Mouse (Mus musculus) erythroid progenitor cell, adult 5-6 weeks (primary cell): Measurements from ENCODE around the gene Slc24a2. TPM values are rescaled to one million over a fixed set of nuclear protein-coding genes. Genes with fewer than 3 reads are reported as not detected.

ENCODE experiments used
- ATAC-seq: replicated peaks from 2 replicates; pipeline ENCODE4 v1.8.0; 2016; ENCODE audit warnings: moderate number of reproducible peaks, mild to moderate bottlenecking, moderate TSS enrichment, inconsistent platforms; ENCODE audit not compliant: poor library complexity, low FRiP score, severe bottlenecking
- total RNA-seq, 2 experiments: library from RNA; stranded (forward) in 1 of 2; stranded (reverse) in 1 of 2; fragments of 150-400 nt in 1 of 2; fragments of 186-747, 209-891 nt in 1 of 2; gene quantifications; 2 replicates each; pipeline versions ENCODE4 v1.2.3 to v1.2.4; 2015 to 2017; ENCODE audit warnings: low replicate concordance in 2 of 2

The Slc24a2 gene
- total RNA-seq, 2 experiments from 2014 or later = not detected

GRCm38 (mm10) chr4:86989301-86989700 is 241.0 kb downstream of the Slc24a2 start:
- no peak for ATAC-seq

- no peak for ATAC-seq
These were observed 242.4 kb downstream of the Slc24a2 start for GRCm38 (mm10) chr4:86987846-86988245.

DNA sequence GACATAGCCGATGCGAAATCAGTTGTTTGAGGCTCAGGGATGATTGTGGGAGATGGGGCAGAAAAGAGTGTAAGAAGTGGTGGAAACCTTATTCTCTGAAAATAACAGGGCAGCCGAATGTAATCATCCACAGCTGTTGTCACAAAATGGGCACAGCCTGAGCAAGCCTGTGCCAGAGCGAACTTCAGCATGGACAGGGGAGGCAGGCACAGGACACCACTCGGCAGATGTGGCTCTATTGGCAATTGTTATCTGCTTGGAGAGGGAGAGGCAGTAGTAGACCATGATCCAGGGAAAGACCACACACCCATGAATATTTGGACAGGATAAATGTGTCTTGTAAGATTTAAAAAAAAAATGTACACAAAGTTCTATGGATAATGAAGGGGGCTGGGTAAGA is 253.0 kb downstream of the Slc24a2 start:
- ATAC-seq = no peak

GRCm38 (mm10) chr4:86957576-86958411 is 272.5 kb downstream of the Slc24a2 start:
- ATAC-seq = no peak

DNA sequence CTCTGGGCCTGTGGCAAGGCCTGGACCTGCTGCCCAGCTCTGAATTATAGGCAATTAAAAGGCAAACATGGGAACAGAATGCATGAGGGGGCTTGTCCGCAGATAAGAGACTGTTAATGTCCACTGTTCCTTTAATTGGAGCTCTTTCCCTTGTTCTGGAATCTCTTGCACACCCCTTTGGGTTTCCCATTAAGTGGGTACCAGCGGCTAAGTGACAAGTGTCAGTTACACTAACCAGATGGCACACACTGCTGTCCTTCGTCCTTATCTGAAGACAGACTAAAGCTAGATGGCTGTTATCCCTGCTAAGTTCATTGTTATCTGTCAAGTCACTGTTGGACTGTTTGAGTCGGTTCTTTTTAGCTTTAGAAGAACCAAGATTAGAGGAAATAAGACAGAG is 274.8 kb downstream of the Slc24a2 start:
- no peak for ATAC-seq

DNA sequence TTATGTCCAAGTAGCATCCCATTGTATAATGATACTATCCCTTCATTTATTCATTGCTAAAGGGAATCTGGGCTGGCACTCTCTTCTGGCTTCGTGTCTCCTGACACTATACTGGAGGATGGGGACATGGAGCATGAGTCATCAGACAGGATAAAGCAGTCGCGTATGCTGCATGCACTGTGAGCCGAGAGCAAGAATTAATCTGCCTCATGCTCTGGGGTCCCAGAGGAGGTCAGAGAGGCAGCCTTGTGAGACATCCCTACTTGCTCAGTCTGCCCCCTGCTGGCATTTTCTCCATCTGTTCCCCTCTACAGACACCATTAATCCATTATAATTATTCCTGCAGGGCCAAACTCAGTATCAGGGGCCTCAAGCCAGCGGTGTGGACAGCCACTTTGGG is 276.8 kb downstream of the Slc24a2 start:
- no peak for ATAC-seq

GRCm38 (mm10) chr4:86948794-86949193 is 281.5 kb downstream of the Slc24a2 start:
- no peak for ATAC-seq

DNA sequence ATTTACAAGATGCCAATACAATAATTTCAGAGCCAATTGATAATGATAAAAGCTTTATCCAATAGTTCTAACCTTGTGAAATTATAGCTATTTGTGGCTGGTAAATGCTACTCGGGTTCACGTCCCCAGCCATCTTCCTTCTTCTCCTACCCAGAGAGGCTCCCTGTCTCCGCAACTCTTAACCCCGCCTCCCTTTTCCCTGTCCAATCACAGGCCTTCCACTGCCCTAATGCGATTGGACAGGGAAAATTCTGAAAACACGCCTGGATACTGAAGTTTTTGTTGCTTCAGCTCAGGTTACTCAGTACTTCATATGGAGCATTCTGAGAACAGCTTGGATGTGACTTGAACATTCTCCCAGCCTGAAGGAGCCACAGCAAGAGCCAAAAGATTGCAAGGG is 287.0 kb downstream of the Slc24a2 start:
- ATAC-seq = no peak

GRCm38 (mm10) chr4:86942656-86943055 is 287.6 kb downstream of the Slc24a2 start:
- no peak for ATAC-seq

GRCm38 (mm10) chr4:86936706-86937105 is 293.6 kb downstream of the Slc24a2 start:
- ATAC-seq = no peak

GRCm38 (mm10) chr4:86936217-86936616 is 294.1 kb downstream of the Slc24a2 start:
- ATAC-seq = no peak
